Mouse (Mus musculus) kidney, embryonic 14.5 days (tissue): ENCODE data around the gene Sema4c. TPM values are rescaled to one million over a fixed set of nuclear protein-coding genes. Genes with fewer than 3 reads are reported as not detected.

ENCODE experiments used
- ATAC-seq: fragments of 200-750 bp; cut with Nextera tagmentation; 2 replicates; pipeline ENCODE4 v1.8.0; 2017; ENCODE audit warnings: moderate number of reproducible peaks, mild to moderate bottlenecking, moderate TSS enrichment, moderate library complexity; ENCODE audit not compliant: low FRiP score, low TSS enrichment
- H3K27ac ChIP-seq: fragments of 300-500 bp; sonication (generic); 2 replicates; pipeline ENCODE4 v1.5.1; 2014; ENCODE audit warnings: low read depth, mild to moderate bottlenecking, low read length, moderate library complexity, mixed read lengths
- H3K27me3 ChIP-seq: fragments of 300-500 bp; sonication (generic); 2 replicates; pipeline ENCODE4 v1.6.1; 2014; ENCODE audit warnings: mild to moderate bottlenecking, low read length; ENCODE audit not compliant: control insufficient read depth, insufficient read depth
- H3K36me3 ChIP-seq: fragments of 300-500 bp; sonication (generic); 2 replicates; pipeline ENCODE4 v1.6.1; 2014; ENCODE audit warnings: low read length, mixed read lengths; ENCODE audit not compliant: control insufficient read depth, insufficient read depth
- H3K4me1 ChIP-seq: fragments of 300-500 bp; sonication (generic); 2 replicates; pipeline ENCODE4 v1.6.1; 2014; ENCODE audit warnings: low read length, mixed read lengths; ENCODE audit not compliant: control insufficient read depth, insufficient read depth
- H3K4me2 ChIP-seq: fragments of 300-500 bp; sonication (generic); replicated peaks from 2 replicates; pipeline ENCODE4 v1.6.1; 2014; ENCODE audit warnings: low read depth, mild to moderate bottlenecking, low read length
- H3K4me3 ChIP-seq: fragments of 300-500 bp; sonication (generic); 2 replicates; pipeline ENCODE4 v1.5.1; 2014; ENCODE audit warnings: mild to moderate bottlenecking, low read length
- H3K9ac ChIP-seq: fragments of 300-500 bp; sonication (generic); 2 replicates; pipeline ENCODE4 v1.6.1; 2014; ENCODE audit warnings: low read depth, mild to moderate bottlenecking, low read length, moderate library complexity
- H3K9me3 ChIP-seq: fragments of 300-500 bp; sonication (generic); 2 replicates; pipeline ENCODE4 v1.6.1; 2016; ENCODE audit warnings: low read length; ENCODE audit not compliant: control insufficient read depth
- WGBS: fragments of 180-500 bp; shearing (Covaris S2); extraction: QIAGEN DNeasy Blood & Tissue Kit; methylation state at CpG from one replicate; pipeline ENCODE4 v1.1.7; 2014; 5-methylcytosine and 5-hydroxymethylcytosine counted together
- polyA plus RNA-seq: library from polyadenylated mRNA; unstranded; fragments of >200 nt; fragmentation: Nextera tagmentation; extraction: Ambion mirVana; gene quantifications from 2 replicates; pipeline ENCODE4 v1.2.1, GENCODE M21; 2014

Sema4c gene
- polyA plus RNA-seq, 1 experiment from 2014 or later: 4.8 TPM

DNA sequence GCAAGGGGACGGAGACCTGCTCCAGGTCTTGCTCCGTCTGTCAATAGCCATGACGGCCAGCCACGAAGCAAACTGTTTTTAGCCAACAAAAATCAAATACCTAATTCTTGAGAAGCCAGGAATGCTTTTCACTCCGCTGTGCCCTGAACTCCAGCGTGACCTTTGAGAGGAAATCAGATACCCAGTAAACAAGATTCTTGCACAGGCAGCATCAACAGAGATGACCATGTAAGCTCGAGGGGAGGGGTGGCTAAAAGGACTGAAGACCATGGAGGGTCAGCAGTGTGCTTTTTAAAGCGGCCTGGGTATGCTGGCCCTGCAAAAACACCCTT lies 21.8 kb downstream of the Sema4c start:
- Histone ChIP-seq H3K9ac (no peak overlapping the region), H3K9me3 (no peaks in the 10 kb centered on the region), H3K36me3 (peaks cover 39% of the 10 kb centered on the region), H3K4me1 (no peaks in the 10 kb centered on the region), H3K4me2 (no peak overlapping the region), H3K4me3 (no peak overlapping the region), H3K27ac (no peak overlapping the region), H3K27me3 (no peaks in the 10 kb centered on the region)
- 71% methylated on average over 8 of the region's 8 CpGs for WGBS
- ATAC-seq: no peak

DNA sequence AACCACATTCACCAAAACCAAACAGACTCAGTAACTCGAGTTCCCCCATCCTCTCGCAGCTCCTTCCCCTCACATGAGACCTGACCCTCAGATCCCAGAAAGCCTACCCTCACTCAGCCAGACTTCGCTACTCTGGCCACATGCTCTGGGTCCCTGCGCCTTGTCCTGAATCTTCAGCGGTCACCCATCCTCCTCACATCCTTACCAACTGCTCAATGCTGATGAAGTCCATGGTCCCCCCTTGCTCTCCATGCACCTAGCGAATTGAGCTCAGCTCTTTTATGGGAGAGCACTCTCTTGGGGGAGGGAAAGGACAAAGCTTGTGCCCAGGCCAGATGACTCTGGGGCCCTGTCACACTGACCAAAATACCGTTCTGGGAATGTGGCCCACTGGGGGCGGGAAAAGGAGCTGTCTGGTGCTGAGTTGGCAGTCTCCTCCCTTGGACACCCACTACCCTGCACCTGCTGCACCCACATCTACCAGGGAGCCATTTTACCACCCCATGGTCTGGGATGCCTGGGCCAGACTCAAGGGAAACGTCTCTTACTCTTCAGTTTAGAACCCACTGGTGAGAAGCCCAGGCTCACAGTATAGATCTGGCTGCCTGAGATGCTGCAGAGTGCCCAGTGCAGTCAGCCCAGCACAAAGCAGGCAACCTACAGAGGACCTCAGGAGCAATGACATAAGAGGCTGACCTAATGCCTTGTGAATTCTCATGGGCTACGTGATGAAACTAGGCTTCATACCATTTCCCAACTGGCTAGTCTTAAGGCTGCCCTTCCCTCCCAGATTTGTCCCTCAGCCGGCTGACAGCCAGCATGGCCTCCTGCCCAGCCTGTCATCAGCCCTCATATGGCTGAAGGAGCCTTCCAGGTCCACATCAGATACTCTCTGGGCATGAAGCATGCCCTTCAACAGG lies 22.4 kb downstream of the Sema4c start:
- peaks cover 38% of the 10 kb centered on the region for H3K36me3 ChIP-seq
- no peak overlapping the region for H3K4me2 ChIP-seq
- no peak overlapping the region for H3K4me3 ChIP-seq
- 81% methylated on average over 11 of the region's 11 CpGs for WGBS
- H3K9ac ChIP-seq: no peak overlapping the region
- ATAC-seq: no peak
- no peak overlapping the region for H3K27ac ChIP-seq
- H3K27me3 ChIP-seq: no peaks in the 10 kb centered on the region
- no peaks in the 10 kb centered on the region for H3K9me3 ChIP-seq
- H3K4me1 ChIP-seq: no peaks in the 10 kb centered on the region

DNA sequence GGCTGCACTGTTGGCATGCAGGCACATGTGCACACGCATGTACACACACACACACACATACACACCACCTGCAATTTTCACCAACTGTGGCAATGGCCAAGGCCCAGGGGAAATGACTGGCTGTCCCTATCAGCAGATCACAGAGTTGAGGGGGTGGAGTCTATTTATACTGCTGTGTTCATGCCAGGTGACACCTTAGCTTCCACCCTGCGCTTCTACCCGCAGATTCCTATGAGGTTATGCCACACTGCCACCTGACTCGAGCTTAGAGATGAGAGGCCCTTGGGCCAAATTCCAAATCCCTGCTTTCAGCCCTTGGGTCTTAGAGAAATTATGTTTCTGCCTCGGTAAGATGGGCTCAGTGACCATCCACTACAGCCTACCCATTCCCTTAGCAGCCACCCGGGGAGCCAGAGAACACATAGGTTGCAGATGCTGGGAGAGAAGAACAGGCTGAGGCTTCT lies 23.5 kb downstream of the Sema4c start:
- ATAC-seq: 0 out of 2 replicates have a peak, but pooled peaks have one; percentile 12
- Histone ChIP-seq H3K4me1 (no peaks in the 10 kb centered on the region), H3K9ac (no peak overlapping the region), H3K4me2 (no peak overlapping the region), H3K9me3 (no peaks in the 10 kb centered on the region), H3K4me3 (no peak overlapping the region), H3K27me3 (no peaks in the 10 kb centered on the region), H3K27ac (no peak overlapping the region), H3K36me3 (peaks cover 27% of the 10 kb centered on the region)
- WGBS: 70% methylated on average over 6 of the region's 6 CpGs

GRCm38 (mm10) chr1:36533546-36533945 lies 24.6 kb downstream of the Sema4c start:
- H3K4me2 ChIP-seq: no peak overlapping the region
- WGBS: 78% methylated on average over 6 of the region's 6 CpGs
- no peaks in the 10 kb centered on the region for H3K4me1 ChIP-seq
- H3K27me3 ChIP-seq: no peaks in the 10 kb centered on the region
- ATAC-seq: no peak
- no peaks in the 10 kb centered on the region for H3K9me3 ChIP-seq
- no peak overlapping the region for H3K9ac ChIP-seq
- H3K4me3 ChIP-seq: no peak overlapping the region
- peaks cover 17% of the 10 kb centered on the region for H3K36me3 ChIP-seq
- H3K27ac ChIP-seq: no peak overlapping the region

DNA sequence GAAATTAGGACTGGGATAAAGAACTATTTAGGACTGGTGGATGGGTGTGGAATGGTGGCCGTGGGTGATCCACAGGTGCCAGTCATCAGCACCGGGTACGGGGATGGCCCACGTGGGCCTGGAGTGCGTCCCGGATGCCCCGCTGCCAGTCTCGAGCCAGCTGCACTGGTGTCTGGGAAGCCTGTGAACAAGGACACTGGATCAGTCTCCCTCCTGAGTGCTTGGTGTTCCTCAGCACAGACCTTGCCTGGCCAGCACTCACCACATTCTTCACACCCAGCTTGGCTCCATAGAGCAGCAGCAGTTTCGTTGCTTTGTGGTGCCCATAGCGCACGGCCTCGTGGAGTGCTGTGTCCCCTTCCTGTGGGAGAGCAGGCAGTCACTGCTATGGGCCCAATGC lies 26.7 kb downstream of the Sema4c start:
- Histone ChIP-seq H3K27me3 (no peaks in the 10 kb centered on the region), H3K9ac (no peak overlapping the region), H3K36me3 (peaks cover 10% of the 10 kb centered on the region), H3K4me2 (no peak overlapping the region), H3K4me1 (no peaks in the 10 kb centered on the region), H3K9me3 (no peaks in the 10 kb centered on the region), H3K27ac (no peak overlapping the region), H3K4me3 (no peak overlapping the region)
- ATAC-seq: no peak
- 88% methylated on average over 12 of the region's 12 CpGs for WGBS

DNA sequence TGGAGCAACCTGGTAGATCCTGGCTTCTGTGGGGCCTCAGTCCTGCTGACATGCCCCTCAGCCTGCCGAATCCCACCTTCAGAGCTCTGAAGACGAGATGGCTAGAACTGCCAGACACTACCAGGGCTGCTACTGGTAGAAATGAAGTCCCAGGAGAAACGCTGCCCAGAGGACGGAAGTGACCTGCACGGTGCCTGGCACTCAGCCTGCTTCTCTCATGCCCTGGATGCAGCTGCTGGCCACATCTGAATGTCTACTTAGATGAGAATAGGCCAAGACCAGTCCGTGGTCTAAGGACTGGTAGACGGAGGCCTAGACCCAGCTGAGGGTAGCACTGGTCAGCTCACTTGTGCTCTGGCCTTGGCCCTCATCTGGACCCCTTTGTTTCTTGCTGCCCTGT lies 27.2 kb downstream of the Sema4c start:
- H3K27ac ChIP-seq: no peak overlapping the region
- 96% methylated on average over 7 of the region's 7 CpGs for WGBS

DNA sequence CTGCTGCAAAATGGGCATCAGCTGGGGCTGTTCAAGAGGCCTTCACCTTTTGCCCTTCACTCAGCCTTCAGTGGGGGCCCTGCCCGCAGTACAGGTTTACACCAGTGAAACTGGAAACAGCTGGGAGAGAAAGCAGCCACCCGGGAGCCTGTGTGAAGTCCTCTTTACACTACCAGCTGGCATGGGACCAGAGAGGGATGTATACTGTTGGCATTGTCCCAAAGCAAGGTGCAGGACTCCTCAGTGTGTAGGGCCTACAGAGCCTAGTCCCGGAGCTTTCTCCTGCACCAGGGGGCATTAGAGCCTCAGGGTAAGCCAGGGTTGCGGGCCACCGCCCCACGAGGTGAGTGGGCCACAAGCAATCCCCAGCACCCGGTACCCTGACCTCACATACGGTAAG lies 27.7 kb downstream of the Sema4c start:
- Histone ChIP-seq H3K9ac (no peak overlapping the region), H3K36me3 (peaks cover 19% of the 10 kb centered on the region), H3K4me2 (no peak overlapping the region), H3K27me3 (no peaks in the 10 kb centered on the region), H3K9me3 (no peaks in the 10 kb centered on the region), H3K4me1 (no peaks in the 10 kb centered on the region), H3K27ac (no peak overlapping the region), H3K4me3 (no peak overlapping the region)
- WGBS: 78% methylated on average over 8 of the region's 8 CpGs
- no peak for ATAC-seq

More for the DNA sequence above, 27.2 kb downstream of the Sema4c start:
- H3K9ac ChIP-seq: no peak overlapping the region
- H3K36me3 ChIP-seq: peaks cover 15% of the 10 kb centered on the region
- H3K4me3 ChIP-seq: no peak overlapping the region
- no peak overlapping the region for H3K4me2 ChIP-seq
- ATAC-seq: no peak
- no peaks in the 10 kb centered on the region for H3K9me3 ChIP-seq
- H3K27me3 ChIP-seq: no peaks in the 10 kb centered on the region
- H3K4me1 ChIP-seq: no peaks in the 10 kb centered on the region

DNA sequence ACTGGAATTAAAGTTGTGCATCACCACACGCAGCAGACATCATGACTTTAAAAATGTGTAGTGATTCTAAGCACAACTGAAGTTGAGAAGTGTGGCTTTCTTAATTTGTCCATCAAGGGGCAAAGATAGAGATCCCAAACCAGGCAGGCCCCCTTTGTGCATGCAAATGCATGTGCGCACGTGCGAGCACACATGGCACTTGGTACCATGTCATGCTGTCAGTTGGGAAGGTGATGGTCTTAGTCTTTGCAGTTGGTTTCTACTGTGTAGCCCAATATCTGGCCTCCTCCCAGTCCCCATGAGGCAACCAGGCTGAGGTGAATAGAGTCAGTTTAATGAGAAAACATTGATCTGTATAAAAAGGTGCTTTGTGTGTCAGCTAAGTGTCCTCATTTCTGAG lies 28.3 kb downstream of the Sema4c start:
- Histone ChIP-seq H3K36me3 (peaks cover 24% of the 10 kb centered on the region), H3K27ac (no peak overlapping the region), H3K4me3 (no peak overlapping the region), H3K27me3 (no peaks in the 10 kb centered on the region), H3K9ac (no peak overlapping the region), H3K4me1 (no peaks in the 10 kb centered on the region), H3K9me3 (no peaks in the 10 kb centered on the region), H3K4me2 (no peak overlapping the region)
- no peak for ATAC-seq
- 96% methylated on average over 4 of the region's 4 CpGs for WGBS

- WGBS: 81% methylated on average over 4 of the region's 4 CpGs
- H3K36me3 ChIP-seq: peaks cover 30% of the 10 kb centered on the region
These were observed 28.9 kb downstream of the Sema4c start for GRCm38 (mm10) chr1:36529274-36529673.

More at GRCm38 (mm10) chr1:36529274-36529673, 28.9 kb downstream of the Sema4c start:
- Histone ChIP-seq H3K27ac (no peak overlapping the region), H3K27me3 (no peaks in the 10 kb centered on the region), H3K4me2 (no peak overlapping the region), H3K4me3 (no peak overlapping the region), H3K4me1 (no peaks in the 10 kb centered on the region), H3K9ac (no peak overlapping the region), H3K9me3 (no peaks in the 10 kb centered on the region)
- ATAC-seq: no peak
